Mouse (Mus musculus): Measurements from ENCODE around the gene Rbm15b.

The Rbm15b gene

DNA sequence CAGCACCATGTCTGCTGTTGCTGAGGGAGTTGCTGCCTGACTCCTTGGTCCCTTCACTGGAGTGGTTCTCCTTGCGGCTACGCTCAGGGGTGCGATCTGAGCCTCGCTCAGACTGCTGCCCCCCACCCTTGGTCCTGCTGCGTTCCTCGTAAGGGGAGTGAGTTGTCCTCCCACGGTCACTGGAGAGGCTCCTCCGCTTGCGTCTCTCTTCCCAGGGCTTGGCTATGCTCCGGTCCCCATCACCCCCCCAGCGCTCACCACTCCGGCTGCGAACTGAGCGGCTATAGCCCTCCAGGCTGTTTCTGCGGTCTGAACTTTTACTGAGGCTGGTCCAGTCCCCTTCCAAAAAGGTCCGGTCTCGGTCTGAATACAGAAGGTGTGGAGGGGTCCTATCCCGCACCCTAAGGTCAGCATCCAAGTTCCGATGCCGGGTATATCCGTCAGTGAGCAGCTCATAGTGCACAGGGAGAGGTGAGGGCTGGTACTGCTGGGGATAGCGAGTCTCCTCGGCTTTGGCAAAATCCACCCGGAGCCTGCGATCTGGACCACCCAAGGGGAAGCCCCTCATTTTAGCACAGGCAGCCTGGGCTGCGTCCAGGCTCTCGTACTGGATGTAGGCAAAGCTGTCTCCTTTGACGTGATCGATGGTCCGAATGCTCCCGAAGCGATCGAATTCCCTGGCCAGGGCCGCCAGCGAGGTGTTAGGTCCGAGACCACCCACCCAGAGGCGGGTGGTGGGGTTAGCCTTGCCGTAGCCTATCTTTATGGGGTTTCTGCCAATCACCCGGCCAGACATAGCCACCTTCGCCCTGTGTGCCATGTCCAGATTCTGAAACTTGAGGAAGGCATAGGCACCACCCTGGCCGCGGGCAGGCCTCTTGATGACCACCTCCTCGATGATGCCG, 2.0 kb downstream of the Rbm15b start:
- in situ Hi-C loops (cut with MseI, MboI), result no loop called here

DNA sequence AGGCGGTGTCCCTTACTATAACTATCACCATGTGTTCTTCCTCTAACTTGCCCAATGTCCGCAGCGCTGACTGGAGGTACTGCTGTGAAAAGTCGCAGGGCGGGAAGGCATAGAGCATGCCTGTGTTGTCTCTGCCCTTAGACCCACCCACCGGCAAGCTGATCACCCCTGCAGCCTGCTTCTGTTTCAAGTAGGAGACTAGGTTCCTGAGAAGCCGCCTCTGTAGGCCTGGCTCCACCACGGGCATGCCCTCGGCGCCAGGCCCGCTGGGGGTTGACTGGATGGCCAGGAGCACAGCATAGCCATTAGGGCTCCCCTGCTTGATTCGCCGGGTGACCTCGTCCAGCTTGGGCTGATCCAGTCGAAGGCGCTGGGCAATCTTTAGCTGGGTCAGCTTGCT, 2.9 kb downstream of the Rbm15b start:
- in situ Hi-C loops (cut with MseI, MboI), result no loop called here

DNA sequence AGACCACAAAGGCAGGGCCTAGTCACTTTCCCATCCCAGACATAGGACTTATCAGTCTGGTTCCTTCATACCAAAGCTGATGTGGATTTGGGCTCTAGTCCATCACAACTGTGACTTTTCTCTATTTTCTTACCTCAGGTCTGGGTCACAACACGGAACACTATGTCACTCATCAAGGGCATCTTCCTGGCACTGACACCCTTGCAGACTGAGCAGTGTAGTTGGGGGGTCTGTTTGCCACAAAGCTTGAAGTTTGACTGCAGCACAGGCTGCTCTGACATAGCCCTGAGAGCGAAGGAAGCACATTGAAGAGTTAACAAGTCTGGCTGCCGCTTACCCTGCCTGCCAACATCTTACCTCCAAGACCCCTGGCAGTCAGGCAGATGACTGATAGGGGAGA, 4.1 kb downstream of the Rbm15b start:
- in situ Hi-C loops (cut with MseI, MboI), result no loop called here

DNA sequence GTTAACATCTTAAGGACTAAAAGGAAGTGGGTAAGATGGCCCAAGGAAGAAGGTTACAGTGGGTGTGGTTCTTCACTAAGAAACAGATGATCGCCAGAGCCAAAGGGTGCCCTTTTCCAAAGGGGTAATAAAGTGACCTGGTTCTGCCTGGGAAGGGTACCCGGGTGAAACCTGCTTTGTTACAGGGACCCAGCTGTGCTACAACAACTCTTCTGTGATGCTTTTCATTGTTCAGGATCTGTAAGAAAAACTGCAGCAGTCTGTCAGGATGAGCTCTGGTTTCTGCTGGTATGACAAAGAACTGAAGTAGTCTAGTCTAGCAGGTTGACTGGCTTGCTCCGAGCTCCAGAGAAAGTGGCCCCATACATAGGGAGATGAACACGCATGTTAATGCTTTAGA, 5.1 kb downstream of the Rbm15b start:
- in situ Hi-C loops (cut with MseI, MboI), result no loop called here

DNA sequence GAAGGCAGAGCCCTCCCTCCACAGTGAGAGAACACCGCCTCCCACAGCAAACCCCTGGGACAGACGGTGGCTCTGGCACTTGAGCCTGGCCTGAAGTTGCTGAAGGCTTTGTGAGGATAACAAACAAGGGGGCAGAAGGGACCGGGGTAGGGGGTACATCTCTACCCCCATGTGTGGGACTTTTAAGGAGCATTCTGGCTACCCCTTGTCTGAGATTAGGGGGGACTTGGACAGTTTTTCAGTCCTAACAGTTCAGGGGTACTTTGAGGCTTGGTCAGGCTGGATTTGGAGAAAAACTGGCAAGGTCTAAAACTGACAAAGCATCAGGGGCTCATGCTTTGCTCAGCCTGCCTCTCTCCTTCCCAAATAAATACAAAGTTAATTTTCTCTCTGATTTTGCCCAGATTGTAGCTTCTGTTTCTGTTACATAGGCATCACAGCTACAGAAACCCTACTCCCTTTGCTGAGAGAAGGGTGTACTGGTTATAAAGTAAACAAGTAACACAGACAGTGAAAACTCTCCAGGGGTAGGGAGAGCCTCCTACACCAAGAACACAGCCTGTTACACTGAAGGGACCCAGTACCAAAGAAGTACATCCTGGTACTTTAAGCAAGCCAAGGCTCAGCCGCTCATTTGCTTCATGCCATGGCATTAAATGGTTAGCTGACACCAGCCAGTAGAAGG, 6.0 kb downstream of the Rbm15b start:
- in situ Hi-C loops (cut with MseI, MboI), result no loop called here

DNA sequence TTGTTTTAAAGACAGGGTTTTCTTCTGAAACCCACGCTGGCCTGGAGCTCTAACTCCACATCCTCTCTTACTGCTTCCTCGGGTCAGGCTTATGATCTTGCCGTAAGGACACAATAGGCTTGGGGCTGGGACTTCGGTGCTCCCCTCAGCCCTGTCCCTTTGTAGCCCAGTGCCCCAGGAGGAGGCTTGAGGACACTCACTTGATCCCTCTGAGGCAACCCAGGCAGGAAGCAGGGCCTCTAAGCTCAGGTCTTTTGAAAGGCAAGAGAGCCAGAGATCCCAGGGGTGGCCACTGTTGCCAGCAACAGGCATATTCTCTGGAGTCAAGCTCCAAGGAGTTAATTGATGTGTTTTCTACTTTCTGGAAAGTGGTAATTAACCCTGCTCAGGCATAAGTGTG, 7.8 kb downstream of the Rbm15b start:
- in situ Hi-C loops (cut with MseI, MboI), result no loop called here

DNA sequence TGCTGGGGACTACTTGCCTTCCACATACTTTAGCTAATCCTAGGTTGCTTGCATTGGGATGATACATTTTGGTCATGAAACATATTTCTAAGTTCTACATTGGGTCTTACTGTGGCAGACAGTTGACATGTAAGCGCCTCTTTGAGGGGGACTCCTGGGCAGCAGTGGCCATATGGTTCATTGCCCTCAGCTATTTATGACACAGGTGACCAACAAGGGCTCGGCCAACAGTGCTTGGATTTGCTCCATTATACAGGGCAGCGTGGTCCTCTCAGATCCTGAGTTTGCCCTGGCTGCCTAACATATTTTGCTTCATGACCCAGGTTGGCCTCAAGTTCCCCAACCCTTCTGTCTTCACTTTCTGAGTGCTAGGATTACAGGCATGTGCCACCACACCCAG, 10.6 kb downstream of the Rbm15b start:
- in situ Hi-C loops (cut with MseI, MboI), result no loop called here

DNA sequence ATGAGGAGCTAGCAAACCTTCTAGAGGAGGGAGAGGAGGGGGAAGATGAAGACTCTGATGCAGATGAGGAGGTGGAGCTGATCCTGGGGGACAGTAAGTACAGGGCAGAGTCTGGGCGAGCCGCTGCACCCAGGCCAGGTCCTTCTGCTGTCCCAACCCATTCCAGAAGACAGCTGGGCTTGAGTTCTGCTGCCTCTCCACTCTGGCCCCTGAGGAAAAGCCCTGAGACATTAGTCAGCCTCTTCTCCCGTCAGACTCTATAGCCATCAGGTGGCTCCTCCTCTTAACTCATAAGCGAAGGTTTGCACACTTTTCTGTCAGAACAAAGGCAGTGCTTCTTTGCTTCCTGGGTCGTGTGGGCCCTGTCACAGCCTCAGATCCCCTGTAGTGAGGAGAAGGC, 13.0 kb downstream of the Rbm15b start:
- in situ Hi-C loops (cut with MseI, MboI), result no loop called here

DNA sequence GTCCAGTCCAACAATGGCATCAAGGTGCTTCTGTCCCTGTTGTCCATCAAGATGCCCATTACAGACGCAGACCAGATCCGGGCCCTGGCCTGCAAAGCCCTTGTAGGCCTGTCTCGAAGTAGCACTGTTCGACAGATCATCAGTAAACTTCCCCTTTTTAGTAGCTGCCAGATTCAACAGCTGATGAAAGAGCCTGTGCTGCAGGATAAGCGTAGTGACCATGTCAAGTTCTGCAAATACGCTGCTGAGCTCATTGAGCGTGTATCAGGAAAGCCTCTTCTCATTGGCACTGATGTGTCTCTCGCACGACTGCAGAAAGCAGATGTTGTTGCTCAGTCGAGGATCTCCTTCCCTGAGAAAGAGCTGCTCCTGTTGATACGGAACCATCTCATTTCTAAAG, 29.2 kb downstream of the Rbm15b start:
- in situ Hi-C loops (cut with MseI, MboI), result no loop called here

DNA sequence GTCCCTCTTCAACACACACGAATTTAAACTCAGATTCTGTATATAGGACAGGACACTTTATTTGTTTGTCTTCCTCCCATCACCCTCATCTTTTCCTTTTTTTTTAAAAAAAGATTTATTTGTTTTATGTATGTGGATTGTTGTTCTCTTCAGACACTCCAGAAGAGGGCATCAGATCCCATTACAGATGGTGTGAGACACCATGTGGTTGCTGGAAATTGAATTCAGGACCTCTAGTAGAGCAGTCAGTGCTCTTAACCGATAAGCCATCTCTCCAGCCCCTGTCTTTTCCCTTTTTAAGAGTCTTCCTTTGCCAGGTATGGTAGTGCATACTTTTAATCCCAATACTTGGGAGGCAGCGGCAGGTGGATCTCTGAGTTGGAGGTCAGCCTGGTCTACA, 30.6 kb downstream of the Rbm15b start:
- in situ Hi-C loops (cut with MseI, MboI), result no loop called here

DNA sequence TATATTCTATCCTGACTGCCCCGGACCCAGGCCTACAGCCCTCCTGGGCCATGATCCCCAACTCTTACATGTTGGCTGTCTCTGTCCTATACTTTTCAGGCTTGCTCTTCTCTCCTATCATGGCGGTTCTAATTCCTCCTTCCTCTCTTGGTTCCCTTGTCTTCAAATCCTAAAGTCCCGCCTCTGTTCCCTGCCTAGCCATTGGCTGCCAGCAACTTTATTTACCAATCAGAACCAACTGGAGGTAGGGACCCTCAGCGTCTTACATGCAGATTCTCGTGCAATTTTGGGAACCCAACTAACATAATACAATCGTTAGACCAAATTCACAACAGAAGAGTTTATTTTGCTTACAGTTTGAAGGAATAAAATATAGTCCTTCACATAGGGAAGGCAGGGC, 44.4 kb downstream of the Rbm15b start:
- in situ Hi-C loops (cut with MseI, MboI), result no loop called here

DNA sequence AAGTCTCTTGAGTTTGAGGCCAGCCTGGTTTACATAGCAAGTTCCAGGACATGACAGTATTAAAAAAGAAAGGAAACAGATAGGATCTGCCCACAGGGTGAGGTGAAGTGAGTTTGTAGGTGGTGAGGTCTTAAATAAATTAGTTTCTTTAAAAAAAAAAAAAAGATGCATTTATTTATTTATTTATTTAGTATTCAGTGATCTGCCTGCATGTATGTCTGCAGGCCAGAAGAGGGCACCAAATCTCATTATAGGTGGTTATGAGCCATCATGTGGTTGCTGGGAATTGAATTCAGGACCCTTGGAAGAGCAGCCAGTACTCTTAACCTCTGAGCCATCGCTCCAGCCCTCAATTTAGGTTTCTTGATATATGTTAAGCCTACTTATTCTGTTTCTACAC, 46.7 kb downstream of the Rbm15b start:
- in situ Hi-C loops (cut with MseI, MboI), result no loop called here

Measured in mouse trophoblast stem cell (cell line).